21 mouse cellular contexts compared by ENCODE assay signal in the genomic region with DNA sequence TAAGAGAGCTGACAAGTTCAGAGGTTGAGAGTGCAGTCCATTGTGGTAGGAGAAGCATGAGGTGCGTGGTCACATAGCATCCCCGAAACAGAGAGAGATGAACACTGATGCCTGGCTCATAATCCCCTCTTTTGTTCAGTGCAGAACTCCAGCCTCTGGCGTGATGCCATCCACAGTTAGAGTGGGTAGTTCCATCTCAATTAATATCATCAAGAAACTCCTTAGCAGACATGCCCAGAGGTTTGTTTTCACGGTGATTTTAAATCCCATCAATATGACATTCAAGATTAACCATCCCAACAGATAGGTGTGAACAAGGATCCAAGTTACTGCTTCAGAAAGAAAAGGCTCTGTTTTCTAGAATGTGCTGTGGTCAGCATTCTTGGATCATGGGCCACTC.
A peak's percentile ranks its signal among the peaks of the same experiment; 100 is the strongest.
DNase-seq lines count a peak whose midpoint lies in the region; ATAC-seq and TF ChIP-seq lines count a peak whose summit lies in the region.
"Had no signal": no experiment of that assay in that cellular context is flagged by ENCODE, and none has a peak within 500 bp of the region (broad histone marks: within the 10 kb centered on the region; RNA-seq: fewer than 3 reads in every experiment).

No protein-coding gene starts in this region.

- no peaks in the 10 kb centered on the region for H3K9me3 ChIP-seq in ES-E14 (ENCODE audit: control insufficient read depth, insufficient read depth, low read depth, low read length)
- H3K9me3 ChIP-seq: embryonic facial prominence, embryonic 13.5 days; embryonic facial prominence, embryonic 15.5 days; forebrain, embryonic 10.5 days; forebrain, embryonic 12.5 days had no signal

- no peaks in the 10 kb centered on the region for H3K36me3 ChIP-seq in ES-E14 (ENCODE audit: control insufficient read depth, insufficient read depth, low read length, poor library complexity, severe bottlenecking)
- H3K36me3 ChIP-seq: embryonic facial prominence, embryonic 13.5 days; embryonic facial prominence, embryonic 15.5 days; forebrain, embryonic 10.5 days; forebrain, embryonic 12.5 days had no signal

- H3K27ac ChIP-seq in ES-E14 (ENCODE audit: insufficient read depth, low read depth, low read length, poor library complexity, severe bottlenecking), result no peak overlapping the region
- H3K27ac ChIP-seq: embryonic facial prominence, embryonic 13.5 days; embryonic facial prominence, embryonic 15.5 days; forebrain, embryonic 10.5 days; forebrain, embryonic 12.5 days had no signal

- no peaks in the 10 kb centered on the region for H3K4me1 ChIP-seq in ES-E14 (ENCODE audit: control insufficient read depth in 2 of 2, insufficient read depth in 2 of 2, low read length in 2 of 2, poor library complexity in 1 of 2)
- H3K4me1 ChIP-seq: embryonic facial prominence, embryonic 13.5 days; embryonic facial prominence, embryonic 15.5 days; forebrain, embryonic 10.5 days; forebrain, embryonic 12.5 days had no signal

- no peak overlapping the region for H3K4me3 ChIP-seq in ES-E14 (ENCODE audit: insufficient read depth in 1 of 2, low read depth in 1 of 2, low read length in 2 of 2, poor library complexity in 1 of 2, severe bottlenecking in 1 of 2)
- H3K4me3 ChIP-seq: embryonic facial prominence, embryonic 13.5 days; embryonic facial prominence, embryonic 15.5 days; erythroblast, embryonic 14.5 days; forebrain, embryonic 10.5 days; forebrain, embryonic 12.5 days had no signal

- in situ Hi-C loops in ES-E14 (cut with MboI; ENCODE audit: low sequenced_read_pairs in 2 of 2, unreplicated experiment in 2 of 2), result no loop called here

- H3K9ac ChIP-seq in ES-E14 (ENCODE audit: insufficient read depth, low read depth, low read length, poor library complexity, severe bottlenecking), result no peak overlapping the region
- H3K9ac ChIP-seq: embryonic facial prominence, embryonic 13.5 days; embryonic facial prominence, embryonic 15.5 days; forebrain, embryonic 12.5 days had no signal

- peak; percentile 51 for DNase-seq in retina, postnatal 1 day
- no peak for DNase-seq in retina, embryonic 14.5 days (ENCODE audit: low spot score)
- no peak for DNase-seq in ES-E14 (ENCODE audit: low read depth, low spot score)
- no peak for DNase-seq in gastrocnemius, adult 8-10 months (ENCODE audit: low spot score in 2 of 2)
- DNase-seq: adrenal gland, postnatal 10 days; adrenal gland, postnatal 25 days; cerebellum, adult 11 months; cerebellum, adult 18-20 months; cerebellum, adult 8-10 months; cerebellum, adult 9-11 months; cerebellum, postnatal 36 days; embryo, embryonic 11 days had no signal

- ATAC-seq in activated CD4-positive, CD25-positive, alpha-beta regulatory T cell, adult 4 months, result no peak
- ATAC-seq: forebrain, embryonic 14.5 days; forebrain, embryonic 16.5 days; Patski had no signal

TF ChIP-seq in ES-E14, 5 proteins besides CTCF, POLR2A, EP300 and RAD21:
- TF ChIP-seq MAFK (IDR thresholded peaks at IDR 0.05; ENCODE audit: insufficient read depth, low read depth, low read length), result 0 out of 2 replicates have a peak, but pooled peaks have one; percentile 15
- TF ChIP-seq ZC3H11A (IDR thresholded peaks at IDR 0.05; ENCODE audit: borderline replicate concordance, low read depth, low read length), result no peak
- TF ChIP-seq ZNF384 (IDR thresholded peaks at IDR 0.05; ENCODE audit: low read depth, low read length), result no peak
- TF ChIP-seq HCFC1 (IDR thresholded peaks at IDR 0.05; ENCODE audit: borderline replicate concordance, insufficient read depth, low read length), result no peak
- TF ChIP-seq CHD2 (IDR thresholded peaks at IDR 0.05; ENCODE audit: low read depth, low read length), result no peak
